Mouse (Mus musculus) limb, embryonic 14.5 days (tissue): ENCODE results near the gene Calr. TPM values are rescaled to one million over a fixed set of nuclear protein-coding genes. Genes with fewer than 3 reads are reported as not detected.

Experiments used
- ATAC-seq: fragments of 200-750 bp; cut with Nextera tagmentation; 2 replicates; pipeline ENCODE4 v1.8.0; 2017; ENCODE audit warnings: low read depth, moderate number of reproducible peaks, moderate TSS enrichment; ENCODE audit not compliant: low FRiP score
- DNase-seq: peaks from one replicate; pipeline ENCODE4 v3.0.0-alpha.2; 2015; ENCODE audit warnings: low spot score
- H3K27ac ChIP-seq: fragments of 300-500 bp; sonication (generic); replicated peaks from 2 replicates; pipeline ENCODE4 v1.5.1; 2014; ENCODE audit warnings: low read depth, mild to moderate bottlenecking, low read length, moderate library complexity, mixed read lengths
- H3K27me3 ChIP-seq: fragments of 300-500 bp; sonication (generic); 2 replicates; pipeline ENCODE4 v1.6.1; 2014; ENCODE audit warnings: low read length, mixed read lengths; ENCODE audit not compliant: control insufficient read depth, insufficient read depth
- H3K36me3 ChIP-seq: fragments of 300-500 bp; sonication (generic); 2 replicates; pipeline ENCODE4 v1.6.1; 2014; ENCODE audit warnings: mild to moderate bottlenecking, low read length, moderate library complexity, mixed read lengths; ENCODE audit not compliant: control insufficient read depth, insufficient read depth
- H3K4me1 ChIP-seq: fragments of 300-500 bp; sonication (generic); 2 replicates; pipeline ENCODE4 v1.6.1; 2014; ENCODE audit warnings: antibody characterized with exemption, low read length, mixed read lengths; ENCODE audit not compliant: control insufficient read depth, insufficient read depth
- H3K4me2 ChIP-seq: fragments of 300-500 bp; sonication (generic); replicated peaks from 2 replicates; pipeline ENCODE4 v1.6.1; 2014; ENCODE audit warnings: low read depth, mild to moderate bottlenecking, low read length, moderate library complexity; ENCODE audit not compliant: severe bottlenecking
- H3K4me3 ChIP-seq: fragments of 300-500 bp; sonication (generic); replicated peaks from 2 replicates; pipeline ENCODE4 v1.5.1; 2014; ENCODE audit warnings: low read length
- H3K9ac ChIP-seq: fragments of 300-500 bp; sonication (generic); 2 replicates; pipeline ENCODE4 v1.6.1; 2014; ENCODE audit warnings: mild to moderate bottlenecking, low read depth, low read length, moderate library complexity; ENCODE audit not compliant: severe bottlenecking
- H3K9me3 ChIP-seq: fragments of 300-500 bp; sonication (generic); 2 replicates; pipeline ENCODE4 v1.6.1; 2016; ENCODE audit warnings: low read length; ENCODE audit not compliant: control insufficient read depth
- POLR2A ChIP-seq: fragments of 200-500 bp; IDR thresholded peaks from 2 replicates; pipeline ENCODE4 v1.8.0; 2012; ENCODE audit warnings: inconsistent platforms, mild to moderate bottlenecking, moderate library complexity, borderline replicate concordance; ENCODE audit not compliant: insufficient read depth, insufficient read length; ENCODE audit errors: extremely low read depth
- WGBS: fragments of 180-500 bp; shearing (Covaris S2); extraction: QIAGEN DNeasy Blood & Tissue Kit; methylation state at CpG from one replicate; pipeline ENCODE4 v1.1.7; 2014; 5-methylcytosine and 5-hydroxymethylcytosine counted together
- polyA plus RNA-seq, 2 experiments: library from polyadenylated mRNA; depleted of rRNA in 1 of 2; stranded (reverse) in 1 of 2; unstranded in 1 of 2; fragments of >200 nt; fragmentation: Nextera tagmentation in 1 of 2; extraction: Ambion mirVana in 1 of 2; gene quantifications; 2 replicates each; pipeline versions ENCODE4 v1.2.1 to v1.2.3; 2012 to 2014

The Calr gene
- polyA plus RNA-seq, 2 experiments, result 827 to 831 TPM

GRCm38 (mm10) chr8:84813830-84814229, 32.9 kb downstream of the Calr start:
- H3K9me3 ChIP-seq, result no peaks in the 10 kb centered on the region
- no peak for TF ChIP-seq POLR2A
- DNase-seq (no peak), ATAC-seq (no peak)
- no peak overlapping the region for H3K9ac ChIP-seq
- WGBS, result 87% methylated on average over 3 of the region's 3 CpGs
- H3K27me3 ChIP-seq, result no peaks in the 10 kb centered on the region
- no peak overlapping the region for H3K4me2 ChIP-seq
- H3K4me3 ChIP-seq, result no peak overlapping the region
- H3K4me1 ChIP-seq, result peaks cover 11% of the 10 kb centered on the region; the same call in 1 of the 2 replicates
- H3K27ac ChIP-seq, result no peak overlapping the region
- no peaks in the 10 kb centered on the region for H3K36me3 ChIP-seq

- Histone ChIP-seq H3K4me3 (no peak overlapping the region), H3K27ac (no peak overlapping the region), H3K4me2 (no peak overlapping the region), H3K36me3 (no peaks in the 10 kb centered on the region), H3K9me3 (no peaks in the 10 kb centered on the region), H3K27me3 (no peaks in the 10 kb centered on the region), H3K4me1 (peaks cover 11% of the 10 kb centered on the region; the same call in 1 of the 2 replicates), H3K9ac (no peak overlapping the region)
- ATAC-seq (peak; percentile 25; the same call in 1 of the 2 replicates), DNase-seq (peak; percentile 92)
- 1% methylated on average over 5 of the region's 5 CpGs for WGBS
- no peak for TF ChIP-seq POLR2A
Measured at GRCm38 (mm10) chr8:84813059-84813458, 33.7 kb downstream of the Calr start.

- WGBS, result 33% methylated on average over 10 of the region's 10 CpGs
- H3K27me3 ChIP-seq, result no peaks in the 10 kb centered on the region
Measured at GRCm38 (mm10) chr8:84811303-84811702, 35.4 kb downstream of the Calr start.

GRCm38 (mm10) chr8:84810896-84811295, 35.8 kb downstream of the Calr start:
- peak overlapping the region; percentile 31; the same call in 1 of the 2 replicates for H3K9ac ChIP-seq
- H3K27me3 ChIP-seq, result no peaks in the 10 kb centered on the region
- H3K4me2 ChIP-seq, result peak overlapping the region; percentile 58
- H3K36me3 ChIP-seq, result no peaks in the 10 kb centered on the region
- under 1% methylated on average over 32 of the region's 32 CpGs for WGBS
- ATAC-seq (peak; percentile 79), DNase-seq (peak; percentile 84)
- H3K4me3 ChIP-seq, result peak overlapping the region; percentile 35
- no peak for TF ChIP-seq POLR2A
- no peaks in the 10 kb centered on the region for H3K9me3 ChIP-seq
- peaks cover 11% of the 10 kb centered on the region; the same call in 1 of the 2 replicates for H3K4me1 ChIP-seq
- no peak overlapping the region for H3K27ac ChIP-seq

More at GRCm38 (mm10) chr8:84811303-84811702, 35.4 kb downstream of the Calr start:
- H3K4me2 ChIP-seq, result peak overlapping the region; percentile 58
- peaks cover 11% of the 10 kb centered on the region; the same call in 1 of the 2 replicates for H3K4me1 ChIP-seq
- TF ChIP-seq POLR2A, result no peak
- no peak overlapping the region for H3K27ac ChIP-seq
- H3K9ac ChIP-seq, result peak overlapping the region; percentile 31; the same call in 1 of the 2 replicates
- H3K36me3 ChIP-seq, result no peaks in the 10 kb centered on the region
- no peak for DNase-seq
- H3K9me3 ChIP-seq, result no peaks in the 10 kb centered on the region
- ATAC-seq, result no peak
- H3K4me3 ChIP-seq, result peak overlapping the region; percentile 35

- H3K27ac ChIP-seq, result no peak overlapping the region
- H3K4me3 ChIP-seq, result no peak overlapping the region
- H3K4me1 ChIP-seq, result peaks cover 5% of the 10 kb centered on the region; the same call in 1 of the 2 replicates
- no peaks in the 10 kb centered on the region for H3K36me3 ChIP-seq
- DNase-seq (no peak), ATAC-seq (no peak)
- H3K9ac ChIP-seq, result no peak overlapping the region
- H3K4me2 ChIP-seq, result no peak overlapping the region
- H3K9me3 ChIP-seq, result no peaks in the 10 kb centered on the region
- 73% methylated on average over 5 of the region's 5 CpGs for WGBS
- no peak for TF ChIP-seq POLR2A
- H3K27me3 ChIP-seq, result no peaks in the 10 kb centered on the region
Measured at GRCm38 (mm10) chr8:84809941-84810280, 36.8 kb downstream of the Calr start.
